Mouse (Mus musculus) hindbrain, embryonic 16.5 days (tissue): ENCODE measurements around the gene Scyl1. TPM values are rescaled to one million over a fixed set of nuclear protein-coding genes. Genes with fewer than 3 reads are reported as not detected.

Source experiments
- ATAC-seq: fragments of 200-750 bp; cut with Nextera tagmentation; 2 replicates; pipeline ENCODE4 v1.8.0; 2017; ENCODE audit warnings: moderate TSS enrichment, moderate library complexity
- H3K27ac ChIP-seq: fragments of 300-500 bp; sonication (generic); 2 replicates; pipeline ENCODE4 v1.5.1; 2014; ENCODE audit warnings: low read depth, mild to moderate bottlenecking, control low read depth, low read length, moderate library complexity
- H3K27me3 ChIP-seq: fragments of 300-500 bp; sonication (generic); replicated peaks from 2 replicates; pipeline ENCODE4 v1.6.1; 2014; ENCODE audit warnings: low read length; ENCODE audit not compliant: control insufficient read depth, insufficient read depth
- H3K36me3 ChIP-seq: fragments of 300-500 bp; sonication (generic); 2 replicates; pipeline ENCODE4 v1.6.1; 2014; ENCODE audit warnings: mild to moderate bottlenecking, low read length, moderate library complexity, mixed read lengths; ENCODE audit not compliant: control insufficient read depth, insufficient read depth
- H3K4me1 ChIP-seq: fragments of 300-500 bp; sonication (generic); 2 replicates; pipeline ENCODE4 v1.6.1; 2014; ENCODE audit warnings: low read depth, low read length; ENCODE audit not compliant: control insufficient read depth, insufficient read depth
- H3K4me2 ChIP-seq: fragments of 300-500 bp; sonication (generic); 2 replicates; pipeline ENCODE4 v1.6.1; 2014; ENCODE audit warnings: mild to moderate bottlenecking, low read length, control low read depth, moderate library complexity
- H3K4me3 ChIP-seq: fragments of 300-500 bp; sonication (generic); 2 replicates; pipeline ENCODE4 v1.5.1; 2014; ENCODE audit warnings: mild to moderate bottlenecking, low read length, control low read depth, moderate library complexity
- H3K9ac ChIP-seq: fragments of 300-500 bp; sonication (generic); 2 replicates; pipeline ENCODE4 v1.6.1; 2014; ENCODE audit warnings: low read depth, mild to moderate bottlenecking, control low read depth, low read length, moderate library complexity
- H3K9me3 ChIP-seq: fragments of 300-500 bp; sonication (generic); 2 replicates; pipeline ENCODE4 v1.6.1; 2014; ENCODE audit warnings: mild to moderate bottlenecking, low read length, moderate library complexity; ENCODE audit not compliant: control insufficient read depth
- WGBS: fragments of 180-500 bp; shearing (Covaris S2); extraction: QIAGEN DNeasy Blood & Tissue Kit; methylation state at CpG from one replicate; pipeline ENCODE4 v1.1.7; 2014; 5-methylcytosine and 5-hydroxymethylcytosine counted together
- polyA plus RNA-seq: library from polyadenylated mRNA; unstranded; fragments of >200 nt; fragmentation: Nextera tagmentation; extraction: Ambion mirVana; gene quantifications from 2 replicates; pipeline ENCODE4 v1.2.1, GENCODE M21; 2015

The Scyl1 gene
- polyA plus RNA-seq, 1 experiment from 2014 or later = 83.2 TPM

- no peaks in the 10 kb centered on the region for H3K9me3 ChIP-seq
- peaks cover 45% of the 10 kb centered on the region for H3K27me3 ChIP-seq
- H3K9ac ChIP-seq = peak overlapping the region; percentile 35; the same call in 1 of the 2 replicates
- WGBS = 15% methylated on average over 26 of the region's 29 CpGs
- peak; percentile 31; the same call in 1 of the 2 replicates for ATAC-seq
- peaks cover 40% of the 10 kb centered on the region for H3K36me3 ChIP-seq
- peak overlapping the region; percentile 33 for H3K4me2 ChIP-seq
- H3K4me3 ChIP-seq = peak overlapping the region; percentile 5
- no peak overlapping the region for H3K27ac ChIP-seq
- H3K4me1 ChIP-seq = peaks cover 15% of the 10 kb centered on the region
Measured at GRCm38 (mm10) chr19:5756321-5756985, 14.8 kb downstream of the Scyl1 start.

DNA sequence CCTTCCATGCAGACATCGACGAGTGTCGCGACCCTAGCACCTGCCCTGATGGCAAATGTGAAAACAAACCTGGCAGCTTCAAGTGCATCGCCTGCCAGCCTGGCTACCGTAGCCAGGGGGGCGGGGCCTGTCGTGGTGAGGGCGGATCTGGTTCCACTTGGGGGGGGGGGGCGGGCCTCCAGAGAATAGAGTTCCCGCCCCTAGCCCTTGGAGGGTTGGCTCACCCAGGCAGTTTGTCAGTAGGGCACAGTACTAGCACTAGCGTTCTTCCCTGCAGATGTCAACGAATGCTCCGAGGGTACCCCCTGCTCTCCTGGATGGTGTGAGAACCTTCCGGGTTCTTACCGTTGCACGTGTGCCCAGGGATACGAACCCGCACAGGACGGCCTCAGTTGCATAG is 19.5 kb downstream of the Scyl1 start:
- Histone ChIP-seq H3K27ac (no peak overlapping the region), H3K4me2 (no peak overlapping the region), H3K4me1 (peaks cover 8% of the 10 kb centered on the region; the same call in 1 of the 2 replicates), H3K9me3 (no peaks in the 10 kb centered on the region), H3K36me3 (no peaks in the 10 kb centered on the region), H3K27me3 (peaks cover 47% of the 10 kb centered on the region), H3K4me3 (no peak overlapping the region), H3K9ac (no peak overlapping the region)
- ATAC-seq = no peak
- WGBS = 7% methylated on average over 20 of the region's 20 CpGs

DNA sequence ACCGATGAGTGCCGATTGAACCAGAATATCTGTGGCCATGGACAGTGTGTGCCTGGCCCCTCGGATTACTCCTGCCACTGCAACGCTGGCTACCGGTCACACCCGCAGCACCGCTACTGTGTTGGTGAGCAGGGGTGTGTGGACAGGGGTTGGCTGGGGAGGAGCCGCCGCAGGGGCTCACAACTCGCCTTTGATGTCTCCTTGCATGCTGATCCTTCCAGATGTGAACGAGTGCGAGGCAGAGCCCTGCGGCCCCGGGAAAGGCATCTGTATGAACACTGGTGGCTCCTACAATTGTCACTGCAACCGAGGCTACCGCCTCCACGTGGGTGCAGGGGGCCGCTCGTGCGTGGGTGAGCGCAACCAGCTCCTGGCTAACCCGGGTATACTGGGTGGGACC is 20.3 kb downstream of the Scyl1 start:
- H3K4me2 ChIP-seq = no peak overlapping the region
- no peak overlapping the region for H3K9ac ChIP-seq
- no peak for ATAC-seq
- no peaks in the 10 kb centered on the region for H3K36me3 ChIP-seq
- no peaks in the 10 kb centered on the region for H3K9me3 ChIP-seq
- no peak overlapping the region for H3K27ac ChIP-seq
- no peak overlapping the region for H3K4me3 ChIP-seq
- 12% methylated on average over 22 of the region's 22 CpGs for WGBS
- H3K4me1 ChIP-seq = peaks cover 10% of the 10 kb centered on the region
- H3K27me3 ChIP-seq = peaks cover 42% of the 10 kb centered on the region

- Histone ChIP-seq H3K4me1 (peaks cover 16% of the 10 kb centered on the region), H3K4me2 (no peak overlapping the region), H3K27me3 (peaks cover 38% of the 10 kb centered on the region), H3K27ac (no peak overlapping the region), H3K9ac (no peak overlapping the region), H3K4me3 (no peak overlapping the region), H3K9me3 (no peaks in the 10 kb centered on the region), H3K36me3 (no peaks in the 10 kb centered on the region)
- 81% methylated on average over 6 of the region's 6 CpGs for WGBS
- no peak for ATAC-seq
Measured at GRCm38 (mm10) chr19:5749476-5749875, 21.7 kb downstream of the Scyl1 start.

GRCm38 (mm10) chr19:5746907-5747363 is 24.3 kb downstream of the Scyl1 start:
- no peak overlapping the region; the same call in 1 of the 2 replicates for H3K9ac ChIP-seq
- no peaks in the 10 kb centered on the region for H3K9me3 ChIP-seq
- peaks cover 30% of the 10 kb centered on the region for H3K4me1 ChIP-seq
- H3K36me3 ChIP-seq = no peaks in the 10 kb centered on the region
- H3K4me2 ChIP-seq = peak overlapping the region; percentile 32
- no peak overlapping the region for H3K4me3 ChIP-seq
- peaks cover 28% of the 10 kb centered on the region for H3K27me3 ChIP-seq
- WGBS = 17% methylated on average over 12 of the region's 12 CpGs
- no peak for ATAC-seq
- no peak overlapping the region for H3K27ac ChIP-seq

DNA sequence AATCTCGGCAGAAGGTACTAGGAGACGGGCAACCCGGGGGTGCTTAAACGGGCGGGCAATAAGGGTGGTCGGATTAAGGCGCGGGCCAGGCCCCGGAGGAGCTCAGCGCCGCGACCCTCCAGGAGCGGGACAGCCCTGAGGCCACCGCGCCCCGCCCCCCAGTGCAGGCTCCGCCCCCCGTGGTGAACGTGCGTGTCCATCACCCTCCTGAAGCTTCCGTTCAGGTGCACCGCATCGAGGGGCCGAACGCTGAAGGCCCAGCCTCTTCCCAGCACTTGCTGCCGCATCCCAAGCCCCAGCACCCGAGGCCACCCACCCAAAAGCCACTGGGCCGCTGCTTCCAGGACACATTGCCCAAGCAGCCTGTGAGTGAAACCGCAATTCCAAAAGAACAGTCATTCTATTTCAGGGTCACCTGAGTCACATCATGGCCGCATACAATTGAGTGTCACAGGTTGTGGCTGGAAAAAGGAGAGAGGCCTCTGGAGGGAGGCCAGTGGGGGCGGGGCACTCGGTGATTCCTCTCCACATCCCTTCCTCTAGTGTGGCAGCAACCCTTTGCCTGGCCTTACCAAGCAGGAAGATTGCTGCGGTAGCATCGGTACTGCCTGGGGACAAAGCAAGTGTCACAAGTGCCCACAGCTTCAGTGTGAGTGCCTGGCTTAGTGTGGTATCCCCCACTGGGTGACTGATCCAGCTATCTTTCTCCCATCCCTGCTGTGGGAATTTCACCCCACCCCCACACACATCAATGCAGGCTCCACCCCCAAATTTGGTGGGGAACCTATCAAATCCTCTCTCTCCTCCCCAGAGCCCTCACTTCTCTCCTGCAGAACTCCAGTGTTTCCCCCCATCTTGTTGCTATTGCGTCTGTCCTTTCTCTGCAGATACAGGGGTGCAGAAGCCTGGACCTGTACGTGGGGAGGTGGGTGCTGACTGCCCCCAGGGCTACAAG is 25.2 kb downstream of the Scyl1 start:
- peak; percentile 38; the same call in 1 of the 2 replicates for ATAC-seq
- no peak overlapping the region for H3K27ac ChIP-seq
- peaks cover 32% of the 10 kb centered on the region for H3K4me1 ChIP-seq

DNA sequence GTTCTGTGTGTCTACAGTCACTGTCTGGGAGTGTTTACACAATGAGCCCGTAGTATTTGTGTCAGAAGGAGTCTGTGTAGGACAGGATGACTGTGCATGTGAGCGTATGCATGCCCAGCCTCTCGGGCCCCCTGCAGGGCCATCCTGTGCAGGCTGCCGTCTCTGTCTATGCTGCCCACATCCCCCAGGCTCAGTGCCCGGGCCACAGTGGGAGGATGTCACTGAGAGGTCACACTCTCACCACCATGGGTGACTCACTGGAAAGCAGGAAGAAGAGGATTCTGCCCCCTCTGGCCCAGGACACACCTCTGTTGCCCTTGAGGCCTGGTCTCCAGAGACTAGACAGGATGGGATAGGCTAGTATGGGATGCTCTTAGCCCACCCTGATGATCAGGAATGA is 27.6 kb downstream of the Scyl1 start:
- H3K9me3 ChIP-seq = no peaks in the 10 kb centered on the region
- H3K4me2 ChIP-seq = no peak overlapping the region
- no peak overlapping the region for H3K27ac ChIP-seq
- peaks cover 21% of the 10 kb centered on the region for H3K27me3 ChIP-seq
- no peaks in the 10 kb centered on the region for H3K36me3 ChIP-seq
- H3K4me3 ChIP-seq = no peak overlapping the region
- 44% methylated on average over 5 of the region's 5 CpGs for WGBS
- ATAC-seq = no peak
- H3K4me1 ChIP-seq = peaks cover 41% of the 10 kb centered on the region
- no peak overlapping the region for H3K9ac ChIP-seq

More for the DNA sequence above, 25.2 kb downstream of the Scyl1 start:
- Histone ChIP-seq H3K27me3 (peaks cover 30% of the 10 kb centered on the region), H3K9ac (peak overlapping the region; percentile 31), H3K4me2 (peak overlapping the region; percentile 51), H3K9me3 (no peaks in the 10 kb centered on the region), H3K4me3 (peak overlapping the region; percentile 31), H3K36me3 (no peaks in the 10 kb centered on the region)
- 7% methylated on average over 26 of the region's 36 CpGs for WGBS

GRCm38 (mm10) chr19:5742241-5742641 is 29.0 kb downstream of the Scyl1 start:
- Histone ChIP-seq H3K4me2 (peak overlapping the region; percentile 99), H3K9ac (peak overlapping the region; percentile 83), H3K4me1 (peaks cover 41% of the 10 kb centered on the region), H3K4me3 (peak overlapping the region; percentile 62), H3K9me3 (no peaks in the 10 kb centered on the region), H3K36me3 (no peaks in the 10 kb centered on the region), H3K27ac (peak overlapping the region; percentile 90), H3K27me3 (peaks cover 18% of the 10 kb centered on the region)
- peak; percentile 19 for ATAC-seq
- 2% methylated on average over 25 of the region's 32 CpGs for WGBS
